Mouse (Mus musculus) ES-Bruce4 (cell line): ENCODE results near the gene Fen1. TPM values are rescaled to one million over a fixed set of nuclear protein-coding genes. Genes with fewer than 3 reads are reported as not detected.

ENCODE experiments used
- H3K27ac ChIP-seq: 2 replicates; pipeline ENCODE4 v1.5.1; 2012; ENCODE audit warnings: low read length, inconsistent platforms; ENCODE audit not compliant: insufficient read depth
- H3K27me3 ChIP-seq: 2 replicates; pipeline ENCODE4 v1.6.1; 2012; ENCODE audit warnings: mild to moderate bottlenecking, low read length, inconsistent platforms; ENCODE audit not compliant: control insufficient read depth, poor library complexity, insufficient read depth, severe bottlenecking
- H3K36me3 ChIP-seq: 2 replicates; pipeline ENCODE4 v1.6.1; 2012; ENCODE audit warnings: inconsistent platforms, mild to moderate bottlenecking, low read length, moderate library complexity; ENCODE audit not compliant: control insufficient read depth, poor library complexity, insufficient read depth, severe bottlenecking
- H3K4me1 ChIP-seq: one replicate; pipeline ENCODE4 v1.8.1; 2011; ENCODE audit warnings: low read length; ENCODE audit not compliant: control insufficient read depth, insufficient read depth
- H3K4me3 ChIP-seq: 2 replicates; pipeline ENCODE4 v1.5.1; 2011; ENCODE audit warnings: low read depth, mild to moderate bottlenecking, low read length
- H3K9ac ChIP-seq: 2 replicates; pipeline ENCODE4 v1.6.1; 2012; ENCODE audit warnings: low read depth, mild to moderate bottlenecking, inconsistent platforms; ENCODE audit not compliant: poor library complexity, severe bottlenecking
- H3K9me3 ChIP-seq: replicated peaks from 2 replicates; pipeline ENCODE4 v1.6.1; 2012; ENCODE audit warnings: mild to moderate bottlenecking, low read length, inconsistent platforms; ENCODE audit not compliant: control insufficient read depth, poor library complexity, insufficient read depth, severe bottlenecking
- CTCF ChIP-seq: IDR thresholded peaks from one replicate; pipeline ENCODE4 v1.8.1; 2011; ENCODE audit warnings: low read depth, low read length
- EP300 ChIP-seq: IDR thresholded peaks from 2 replicates; pipeline ENCODE4 v1.6.1; 2011; ENCODE audit warnings: low read depth, low read length; ENCODE audit not compliant: insufficient read depth
- POLR2A ChIP-seq: IDR thresholded peaks from one replicate; pipeline ENCODE4 v1.8.1; 2011; ENCODE audit warnings: low read length; ENCODE audit not compliant: insufficient read depth
- polyA plus RNA-seq: library from polyadenylated mRNA; stranded (reverse); fragments of >200 nt; gene quantifications from 2 replicates; pipeline ENCODE4 v1.2.4, GENCODE M21; 2011; ENCODE audit warnings: low read depth; ENCODE audit not compliant: missing spikeins, insufficient read depth, insufficient read length

Gene Fen1
- polyA plus RNA-seq, 1 experiment, result 40.5 TPM

- H3K27ac ChIP-seq, result no peak overlapping the region
- H3K36me3 ChIP-seq, result peaks cover 23% of the 10 kb centered on the region
- H3K9me3 ChIP-seq, result no peaks in the 10 kb centered on the region
- H3K4me1 ChIP-seq, result no peaks in the 10 kb centered on the region
- no peak overlapping the region for H3K9ac ChIP-seq
- H3K27me3 ChIP-seq, result no peaks in the 10 kb centered on the region
- no peak overlapping the region for H3K4me3 ChIP-seq
- TF ChIP-seq EP300 (no peak), POLR2A (no peak), CTCF (no peak)
Measured at GRCm38 (mm10) chr19:10197130-10197529, 6.8 kb downstream of the Fen1 start.

- H3K4me1 ChIP-seq, result peaks cover 3% of the 10 kb centered on the region
- no peak for TF ChIP-seq EP300
- no peak for TF ChIP-seq CTCF
- no peak for TF ChIP-seq POLR2A
Measured at GRCm38 (mm10) chr19:10195252-10195651, 8.7 kb downstream of the Fen1 start.

GRCm38 (mm10) chr19:10194337-10194736, 9.6 kb downstream of the Fen1 start:
- H3K9ac ChIP-seq, result no peak overlapping the region
- H3K9me3 ChIP-seq, result no peaks in the 10 kb centered on the region
- H3K4me1 ChIP-seq, result peaks cover 3% of the 10 kb centered on the region
- H3K27me3 ChIP-seq, result no peaks in the 10 kb centered on the region
- H3K27ac ChIP-seq, result no peak overlapping the region
- H3K4me3 ChIP-seq, result no peak overlapping the region
- no peak for TF ChIP-seq EP300
- TF ChIP-seq POLR2A, result no peak
- TF ChIP-seq CTCF, result peak; percentile 65
- H3K36me3 ChIP-seq, result peaks cover 6% of the 10 kb centered on the region

More at GRCm38 (mm10) chr19:10195252-10195651, 8.7 kb downstream of the Fen1 start:
- no peaks in the 10 kb centered on the region for H3K9me3 ChIP-seq
- H3K27ac ChIP-seq, result no peak overlapping the region
- H3K27me3 ChIP-seq, result no peaks in the 10 kb centered on the region
- no peak overlapping the region for H3K4me3 ChIP-seq
- peaks cover 15% of the 10 kb centered on the region for H3K36me3 ChIP-seq
- no peak overlapping the region for H3K9ac ChIP-seq

GRCm38 (mm10) chr19:10191326-10191725, 12.6 kb downstream of the Fen1 start:
- Histone ChIP-seq H3K9ac (no peak overlapping the region), H3K36me3 (peaks cover 3% of the 10 kb centered on the region; the same call in 1 of the 2 replicates)
- TF ChIP-seq CTCF, result no peak
- TF ChIP-seq EP300, result no peak
- TF ChIP-seq POLR2A, result no peak

DNA sequence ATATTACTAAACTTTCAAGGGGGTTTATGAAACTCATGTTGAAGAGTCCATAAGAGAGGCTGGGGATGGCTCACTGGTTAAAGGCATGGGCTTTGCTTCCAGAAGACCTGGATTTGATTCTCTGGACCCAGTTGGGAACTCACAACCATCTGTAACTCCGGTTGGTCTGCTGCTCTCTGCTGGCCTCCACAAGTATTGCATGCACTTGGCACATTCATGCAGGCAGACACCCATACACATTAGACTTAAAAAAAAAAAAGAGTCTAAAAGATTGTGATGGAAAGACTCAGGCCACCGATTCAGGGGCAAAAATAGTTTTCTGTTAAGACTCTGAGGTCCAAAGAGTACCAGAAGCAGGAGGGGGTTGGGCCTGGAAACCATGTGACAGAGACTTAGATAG, 13.2 kb downstream of the Fen1 start:
- H3K27me3 ChIP-seq, result no peaks in the 10 kb centered on the region
- H3K36me3 ChIP-seq, result peaks cover 7% of the 10 kb centered on the region; the same call in 1 of the 2 replicates
- H3K9me3 ChIP-seq, result no peaks in the 10 kb centered on the region
- H3K4me1 ChIP-seq, result peaks cover 3% of the 10 kb centered on the region
- TF ChIP-seq POLR2A, result no peak
- TF ChIP-seq CTCF, result peak; percentile 71
- H3K9ac ChIP-seq, result no peak overlapping the region
- H3K27ac ChIP-seq, result no peak overlapping the region
- H3K4me3 ChIP-seq, result no peak overlapping the region

More at GRCm38 (mm10) chr19:10191326-10191725, 12.6 kb downstream of the Fen1 start:
- peaks cover 3% of the 10 kb centered on the region for H3K4me1 ChIP-seq
- no peaks in the 10 kb centered on the region for H3K9me3 ChIP-seq
- H3K4me3 ChIP-seq, result no peak overlapping the region
- no peaks in the 10 kb centered on the region for H3K27me3 ChIP-seq
- H3K27ac ChIP-seq, result no peak overlapping the region

GRCm38 (mm10) chr19:10189940-10190339, 14.0 kb downstream of the Fen1 start:
- TF ChIP-seq CTCF (no peak), EP300 (no peak), POLR2A (no peak)
- H3K9ac ChIP-seq, result no peak overlapping the region
- H3K4me3 ChIP-seq, result no peak overlapping the region
- H3K27ac ChIP-seq, result no peak overlapping the region
- H3K27me3 ChIP-seq, result no peaks in the 10 kb centered on the region
- peaks cover 5% of the 10 kb centered on the region; the same call in 1 of the 2 replicates for H3K36me3 ChIP-seq
- H3K4me1 ChIP-seq, result peaks cover 3% of the 10 kb centered on the region
- H3K9me3 ChIP-seq, result no peaks in the 10 kb centered on the region
